Mouse (Mus musculus) limb, embryonic 13.5 days (tissue): ENCODE measurements around the gene Pbxip1. TPM values are rescaled to one million over a fixed set of nuclear protein-coding genes. Genes with fewer than 3 reads are reported as not detected.

ENCODE experiments used
- ATAC-seq: fragments of 200-750 bp; cut with Nextera tagmentation; 2 replicates; pipeline ENCODE4 v1.8.0; 2017; ENCODE audit warnings: low read depth, moderate number of reproducible peaks, moderate TSS enrichment; ENCODE audit not compliant: low FRiP score
- H3K27ac ChIP-seq: fragments of 300-500 bp; sonication (generic); 2 replicates; pipeline ENCODE4 v1.5.1; 2015; ENCODE audit warnings: inconsistent platforms, mild to moderate bottlenecking, moderate library complexity
- H3K27me3 ChIP-seq: fragments of 300-500 bp; sonication (generic); 2 replicates; pipeline ENCODE4 v1.6.1; 2015; ENCODE audit warnings: mild to moderate bottlenecking, inconsistent platforms
- H3K36me3 ChIP-seq: fragments of 300-500 bp; sonication (generic); 2 replicates; pipeline ENCODE4 v1.6.1; 2015; ENCODE audit warnings: inconsistent platforms, mild to moderate bottlenecking, moderate library complexity
- H3K4me1 ChIP-seq: fragments of 300-500 bp; sonication (generic); 2 replicates; pipeline ENCODE4 v1.6.1; 2015; ENCODE audit warnings: inconsistent platforms
- H3K4me2 ChIP-seq: fragments of 300-500 bp; sonication (generic); replicated peaks from 2 replicates; pipeline ENCODE4 v1.6.1; 2015; ENCODE audit warnings: inconsistent platforms, mild to moderate bottlenecking, moderate library complexity
- H3K4me3 ChIP-seq: fragments of 300-500 bp; sonication (generic); 2 replicates; pipeline ENCODE4 v1.5.1; 2015; ENCODE audit warnings: moderate library complexity, mild to moderate bottlenecking, inconsistent platforms
- H3K9ac ChIP-seq: fragments of 300-500 bp; sonication (generic); 2 replicates; pipeline ENCODE4 v1.6.1; 2015; ENCODE audit warnings: mild to moderate bottlenecking, inconsistent platforms
- H3K9me3 ChIP-seq: fragments of 300-500 bp; sonication (generic); 2 replicates; pipeline ENCODE4 v1.6.1; 2016; ENCODE audit warnings: inconsistent platforms
- WGBS: fragments of 180-500 bp; shearing (Covaris S2); methylation state at CpG from one replicate; pipeline ENCODE4 v1.1.7; 2015; 5-methylcytosine and 5-hydroxymethylcytosine counted together
- polyA plus RNA-seq: library from polyadenylated mRNA; unstranded; fragments of >200 nt; fragmentation: Nextera tagmentation; extraction: Ambion mirVana; gene quantifications from 2 replicates; pipeline ENCODE4 v1.2.1, GENCODE M21; 2015

Pbxip1 gene
- polyA plus RNA-seq: 34.1 and 35.2 TPM in 2 replicates

GRCm38 (mm10) chr3:89436176-89437113 lies at the start of gene Pbxip1:
Gene Pbxip1 (plus strand): TSS chr3:89436706.
- Histone ChIP-seq H3K27ac (peak within 1 kb of the TSS; percentile 73), H3K9me3 (no peaks in the 10 kb centered on the region), H3K4me1 (peaks cover 42% of the 10 kb centered on the region), H3K9ac (peak within 1 kb of the TSS; percentile 72), H3K4me3 (peak within 1 kb of the TSS; percentile 58), H3K36me3 (peaks cover 47% of the 10 kb centered on the region), H3K27me3 (no peaks in the 10 kb centered on the region), H3K4me2 (peak within 1 kb of the TSS; percentile 73)
- peak; percentile 85 for ATAC-seq
- WGBS: 6% methylated on average over 16 of the region's 16 CpGs

- no peaks in the 10 kb centered on the region for H3K36me3 ChIP-seq
- H3K4me1 ChIP-seq: peaks cover 51% of the 10 kb centered on the region
- H3K4me2 ChIP-seq: 0 out of 2 replicates have a peak overlapping the region, but pooled peaks have one; percentile 3
- no peak overlapping the region for H3K4me3 ChIP-seq
- H3K9me3 ChIP-seq: no peaks in the 10 kb centered on the region
- 81% methylated on average over 11 of the region's 11 CpGs for WGBS
- H3K27me3 ChIP-seq: peaks cover 21% of the 10 kb centered on the region
- ATAC-seq: no peak
- H3K9ac ChIP-seq: no peak overlapping the region
- no peak overlapping the region for H3K27ac ChIP-seq
Measured at GRCm38 (mm10) chr3:89387632-89388031, 48.9 kb upstream of the Pbxip1 start.

DNA sequence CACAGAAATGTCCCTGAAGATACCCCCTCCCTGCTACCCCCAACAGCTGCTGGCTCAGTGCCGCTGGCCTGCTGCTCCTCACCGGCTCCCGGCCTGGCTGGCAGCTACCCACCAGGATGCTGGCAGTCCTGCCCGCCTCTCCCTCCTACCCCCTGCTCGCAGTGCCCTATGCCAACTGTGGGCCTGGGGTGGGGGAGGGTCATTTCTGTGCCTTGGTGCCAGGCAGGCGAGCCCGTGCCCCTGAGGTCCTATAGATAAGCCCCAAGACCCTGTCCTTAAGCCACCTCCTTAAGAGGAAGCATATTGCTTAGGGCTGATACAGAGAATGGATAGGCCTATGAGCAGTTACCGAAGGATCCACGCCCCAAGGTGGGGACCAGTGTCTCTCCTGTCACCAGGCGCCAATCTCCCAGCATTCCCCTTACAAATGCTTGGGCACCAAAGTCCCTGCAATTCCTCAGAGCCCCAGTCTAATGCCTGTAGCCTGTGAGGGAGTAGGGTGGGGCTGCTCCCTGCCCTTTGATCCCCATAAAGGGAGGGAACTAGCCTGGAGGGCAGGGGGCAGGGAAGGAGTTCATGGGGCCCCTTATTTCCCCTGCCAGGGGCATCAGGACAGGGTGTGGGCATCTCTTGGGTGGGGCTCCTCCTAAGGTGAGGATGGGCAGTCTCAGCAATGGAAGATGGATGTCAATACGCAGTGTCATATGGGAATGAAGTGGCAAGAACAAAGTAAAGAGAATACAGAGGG lies 48.2 kb upstream of the Pbxip1 start:
- Histone ChIP-seq H3K9ac (no peak overlapping the region), H3K36me3 (no peaks in the 10 kb centered on the region), H3K27me3 (peaks cover 24% of the 10 kb centered on the region), H3K4me1 (peaks cover 56% of the 10 kb centered on the region), H3K4me2 (no peak overlapping the region), H3K4me3 (no peak overlapping the region), H3K9me3 (no peaks in the 10 kb centered on the region), H3K27ac (no peak overlapping the region)
- whole genome bisulfite sequencing: 74% methylated on average over 11 of the region's 11 CpGs
- no peak for ATAC-seq

DNA sequence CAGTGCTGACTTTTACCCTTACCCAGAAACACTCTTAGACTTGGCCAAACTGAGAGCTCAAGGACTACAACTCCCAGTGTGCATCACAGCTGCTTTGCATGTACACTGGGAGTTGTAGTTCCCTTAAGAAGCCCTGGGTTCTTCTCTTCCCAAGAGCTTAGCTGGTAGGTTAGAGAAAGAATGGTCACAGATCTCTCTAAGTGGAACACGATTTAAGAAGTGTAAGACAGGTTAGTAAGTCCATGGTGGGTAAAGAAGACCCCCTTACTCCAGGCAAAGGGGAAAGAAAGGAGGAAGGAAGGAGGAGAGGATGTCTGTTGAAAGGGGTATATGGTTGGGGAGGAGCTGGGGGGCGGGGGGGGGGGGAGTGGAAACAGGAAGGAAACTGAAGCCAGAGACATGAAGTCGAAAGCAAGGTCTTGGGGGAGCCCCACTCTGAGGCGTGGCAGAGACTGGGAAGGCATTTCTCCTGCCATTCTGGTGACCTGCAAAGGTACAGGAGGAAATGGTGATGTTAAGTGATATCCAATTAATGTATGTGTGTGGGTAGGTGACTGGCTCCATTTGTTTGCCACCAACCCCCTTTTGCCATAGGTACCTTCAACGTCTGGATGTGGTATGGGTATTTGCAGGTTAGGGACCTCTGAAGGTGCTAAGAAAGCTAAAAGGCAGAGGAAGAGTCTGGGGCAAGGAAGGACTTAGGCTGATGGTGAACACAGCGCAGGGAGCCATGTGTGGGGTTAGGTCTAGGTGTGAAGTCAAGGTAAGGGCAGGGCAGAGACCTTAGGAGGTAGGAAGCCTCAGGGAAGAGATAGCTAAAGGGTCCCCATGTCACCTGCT lies 47.4 kb upstream of the Pbxip1 start:
- Histone ChIP-seq H3K4me1 (peaks cover 58% of the 10 kb centered on the region), H3K27me3 (peaks cover 24% of the 10 kb centered on the region), H3K4me3 (no peak overlapping the region), H3K9me3 (no peaks in the 10 kb centered on the region), H3K36me3 (no peaks in the 10 kb centered on the region), H3K4me2 (no peak overlapping the region), H3K9ac (no peak overlapping the region), H3K27ac (no peak overlapping the region)
- 56% methylated on average over 5 of the region's 6 CpGs for WGBS
- no peak for ATAC-seq

DNA sequence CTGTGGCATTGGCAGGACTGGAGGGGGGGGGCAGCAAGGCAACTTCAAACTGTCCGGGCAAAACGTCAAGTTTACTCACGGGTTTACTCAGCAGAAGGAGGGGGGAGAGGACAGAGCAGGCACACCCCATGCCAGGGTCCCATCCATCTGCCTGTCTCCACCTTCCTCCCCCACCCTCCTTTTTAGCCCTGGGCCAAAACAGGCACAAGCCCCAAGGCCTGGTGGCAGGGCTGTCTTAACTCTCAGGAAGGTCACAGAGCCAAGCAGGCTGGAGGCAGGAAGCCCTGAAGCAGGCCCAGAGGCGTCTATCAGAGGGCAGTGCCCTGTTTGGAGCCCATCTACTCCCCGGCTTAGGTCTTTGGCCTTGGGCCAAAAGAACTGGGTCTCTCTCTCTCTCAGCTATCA lies 46.4 kb upstream of the Pbxip1 start:
- Histone ChIP-seq H3K4me1 (peaks cover 57% of the 10 kb centered on the region), H3K36me3 (no peaks in the 10 kb centered on the region), H3K9ac (no peak overlapping the region), H3K4me3 (no peak overlapping the region), H3K27ac (no peak overlapping the region), H3K9me3 (no peaks in the 10 kb centered on the region), H3K27me3 (peaks cover 24% of the 10 kb centered on the region), H3K4me2 (no peak overlapping the region)
- no peak for ATAC-seq
- 48% methylated on average over 5 of the region's 5 CpGs for WGBS

- H3K4me2 ChIP-seq: peak overlapping the region; percentile 98
- H3K9me3 ChIP-seq: no peaks in the 10 kb centered on the region
- H3K4me1 ChIP-seq: peaks cover 59% of the 10 kb centered on the region
- ATAC-seq: no peak
- peaks cover 24% of the 10 kb centered on the region for H3K27me3 ChIP-seq
- H3K27ac ChIP-seq: no peak overlapping the region
- peak overlapping the region; percentile 59 for H3K4me3 ChIP-seq
- H3K9ac ChIP-seq: peak overlapping the region; percentile 65
- WGBS: 18% methylated on average over 19 of the region's 19 CpGs
- no peaks in the 10 kb centered on the region for H3K36me3 ChIP-seq
Measured at GRCm38 (mm10) chr3:89390699-89391662, 45.5 kb upstream of the Pbxip1 start.

- no peaks in the 10 kb centered on the region for H3K36me3 ChIP-seq
- no peak overlapping the region for H3K27ac ChIP-seq
- no peaks in the 10 kb centered on the region for H3K9me3 ChIP-seq
- no peak for ATAC-seq
- H3K27me3 ChIP-seq: peaks cover 24% of the 10 kb centered on the region
- peaks cover 62% of the 10 kb centered on the region for H3K4me1 ChIP-seq
- peak overlapping the region; percentile 59 for H3K4me3 ChIP-seq
- WGBS: under 1% methylated on average over 44 of the region's 56 CpGs
- H3K9ac ChIP-seq: peak overlapping the region; percentile 65
- H3K4me2 ChIP-seq: peak overlapping the region; percentile 98
Measured at GRCm38 (mm10) chr3:89391663-89392511, 44.6 kb upstream of the Pbxip1 start.

DNA sequence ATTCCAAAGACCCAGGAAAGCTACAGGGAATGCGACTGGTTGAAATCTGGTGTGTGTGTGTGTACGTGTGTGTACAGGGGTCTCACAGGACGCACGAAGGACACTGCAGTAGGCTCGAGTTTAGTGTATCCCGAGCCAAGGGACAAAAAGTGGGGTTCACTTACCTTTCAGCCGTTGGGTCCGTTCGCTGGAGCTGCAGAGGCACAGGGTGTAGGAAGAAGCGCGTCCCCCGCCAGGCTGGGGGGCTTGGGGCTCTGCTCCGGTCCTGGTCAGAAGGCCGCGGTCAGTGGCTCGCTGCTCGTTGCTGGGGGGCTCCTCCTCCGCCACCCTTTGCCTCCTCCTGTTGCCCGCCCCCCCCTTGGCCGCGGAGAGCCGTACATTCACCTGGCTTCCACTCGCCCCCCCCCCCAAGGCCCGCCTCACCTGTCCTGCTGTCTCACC lies 43.6 kb upstream of the Pbxip1 start:
- WGBS: 0% methylated on average over 18 of the region's 24 CpGs

DNA sequence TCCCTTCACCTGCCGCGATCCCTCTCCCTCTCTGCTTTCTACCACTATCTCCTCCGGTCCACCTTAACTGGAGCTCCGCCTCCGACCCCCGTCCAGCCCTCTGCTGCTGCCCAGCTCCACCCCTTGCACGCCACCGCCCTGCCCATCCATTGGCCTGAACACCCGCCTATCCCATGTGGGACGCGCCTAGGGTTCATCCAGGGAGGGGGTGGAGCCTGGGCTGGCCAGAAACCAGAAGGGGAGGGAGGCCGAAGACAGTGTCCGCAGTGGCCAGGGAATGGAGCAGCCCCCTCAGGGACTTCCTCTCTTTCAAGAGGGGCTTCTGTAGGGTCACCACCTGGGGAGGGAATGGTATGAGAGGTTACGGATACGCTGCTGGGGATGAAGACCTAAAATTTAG lies 42.9 kb upstream of the Pbxip1 start:
- ATAC-seq: peak; percentile 91
- Histone ChIP-seq H3K4me2 (peak overlapping the region; percentile 98), H3K9ac (peak overlapping the region; percentile 68), H3K4me3 (peak overlapping the region; percentile 59), H3K27me3 (peaks cover 24% of the 10 kb centered on the region), H3K4me1 (peaks cover 56% of the 10 kb centered on the region), H3K9me3 (no peaks in the 10 kb centered on the region), H3K27ac (peak overlapping the region; percentile 75), H3K36me3 (no peaks in the 10 kb centered on the region)
- WGBS: under 1% methylated on average over 15 of the region's 15 CpGs

More for the DNA sequence above, 43.6 kb upstream of the Pbxip1 start:
- no peaks in the 10 kb centered on the region for H3K36me3 ChIP-seq
- peaks cover 58% of the 10 kb centered on the region for H3K4me1 ChIP-seq
- H3K9me3 ChIP-seq: no peaks in the 10 kb centered on the region
- H3K4me3 ChIP-seq: peak overlapping the region; percentile 59
- peak overlapping the region; percentile 65 for H3K9ac ChIP-seq
- peaks cover 24% of the 10 kb centered on the region for H3K27me3 ChIP-seq
- H3K27ac ChIP-seq: no peak overlapping the region
- peak overlapping the region; percentile 98 for H3K4me2 ChIP-seq
- no peak for ATAC-seq
